Mouse (Mus musculus) layer of hippocampus, adult 9-10 months (tissue): Measurements from ENCODE around the gene Vpreb1.
A peak's percentile ranks its signal among the peaks of the same experiment; 100 is the strongest.
"Not testable (repeated sequence)": the region's sequence is repeated elsewhere in the genome, so short reads cannot be mapped to it uniquely, and the experiment has no call there.

Experiments used
- DNase-seq: peaks from one replicate; pipeline ENCODE4 v3.0.0; 2022; ENCODE audit warnings: low spot score

Gene Vpreb1

GRCm38 (mm10) chr16:16870617-16871331 lies at the start of gene Vpreb1, which contains the start of gene Top3b:
Gene Vpreb1, minus strand, starts transcription at chr16:16870843.
Gene Top3b, plus strand, starts transcription at chr16:16870736.
- DNase-seq = peak; percentile 86

- no peak for DNase-seq
Measured at GRCm38 (mm10) chr16:16918441-16919117, 47.9 kb upstream of the Vpreb1 start.

GRCm38 (mm10) chr16:16913440-16913839 lies 42.8 kb upstream of the Vpreb1 start:
- no peak for DNase-seq

- no peak for DNase-seq
Measured at GRCm38 (mm10) chr16:16911641-16912597, 41.3 kb upstream of the Vpreb1 start.

- DNase-seq = no peak
Measured at GRCm38 (mm10) chr16:16907799-16908198, 37.2 kb upstream of the Vpreb1 start.

- no peak for DNase-seq
Measured at GRCm38 (mm10) chr16:16903188-16903587, 32.5 kb upstream of the Vpreb1 start.

- DNase-seq = no peak
Measured at GRCm38 (mm10) chr16:16902329-16902728, 31.7 kb upstream of the Vpreb1 start.

- no peak for DNase-seq
Measured at GRCm38 (mm10) chr16:16897056-16897584, 26.5 kb upstream of the Vpreb1 start.

GRCm38 (mm10) chr16:16896382-16897055 lies 25.9 kb upstream of the Vpreb1 start, which contains the start of gene Ppm1f:
Gene Ppm1f, plus strand, starts transcription at chr16:16896469.
- DNase-seq = peak; percentile 95

GRCm38 (mm10) chr16:16896015-16896381 lies 25.4 kb upstream of the Vpreb1 start:
- no peak for DNase-seq

GRCm38 (mm10) chr16:16892366-16892765 lies 21.7 kb upstream of the Vpreb1 start:
- no peak for DNase-seq

- DNase-seq = no peak
Measured at GRCm38 (mm10) chr16:16888341-16888740, 17.7 kb upstream of the Vpreb1 start.

GRCm38 (mm10) chr16:16879025-16879424 lies 8.4 kb upstream of the Vpreb1 start:
- DNase-seq = no peak

- no peak for DNase-seq
Measured at GRCm38 (mm10) chr16:16870241-16870616, 414 bp downstream of the Vpreb1 start.

GRCm38 (mm10) chr16:16865696-16866561 lies 4.7 kb downstream of the Vpreb1 start:
- DNase-seq = no peak

- DNase-seq = no peak
Measured at GRCm38 (mm10) chr16:16865217-16865616, 5.4 kb downstream of the Vpreb1 start.

- DNase-seq = no peak
Measured at GRCm38 (mm10) chr16:16863978-16864377, 6.7 kb downstream of the Vpreb1 start, which contains the start of gene Igll1. Gene Igll1, minus strand, starts transcription at chr16:16863985.

- no peak for DNase-seq
Measured at GRCm38 (mm10) chr16:16862288-16862687, 8.4 kb downstream of the Vpreb1 start.

GRCm38 (mm10) chr16:16856731-16857476 lies 13.7 kb downstream of the Vpreb1 start:
- no peak for DNase-seq

- DNase-seq = not testable (repeated sequence)
Measured at GRCm38 (mm10) chr16:16856054-16856453, 14.6 kb downstream of the Vpreb1 start.
